Mouse (Mus musculus): ENCODE results near the gene Ifna7.
"Not testable (repeated sequence)": the region's sequence is repeated elsewhere in the genome, so short reads cannot be mapped to it uniquely, and the experiment has no call there.

- TF ChIP-seq CTCF (conservative IDR thresholded peaks at IDR 0.05; ENCODE audit: low read length); POU5F1 (IDR thresholded peaks at IDR 0.05; ENCODE audit: borderline replicate concordance, low read length); NANOG (IDR thresholded peaks at IDR 0.05; ENCODE audit: borderline replicate concordance, low read length): not testable (repeated sequence)
Observed at GRCm38 (mm10) chr4:88805761-88806160, 10.3 kb upstream of the Ifna7 start.

All from E14TG2a.4 (cell line).